Mouse (Mus musculus) gastrocnemius, postnatal 4 days (tissue): ENCODE measurements at regions not wholly inside any gene's neighbourhood (a gene's known extent, or its start where the extent isn't known, plus 50 kb on each side); places are given as distances from the start of the nearest gene placed in this dataset.
A peak's percentile ranks its signal among the peaks of the same experiment; 100 is the strongest.
"Not testable (repeated sequence)": the region's sequence is repeated elsewhere in the genome, so short reads cannot be mapped to it uniquely, and the experiment has no call there.

Experiments used
- DNase-seq, 2 experiments: peaks; one replicate each; pipeline ENCODE4 v3.0.0; 2021 to 2022; ENCODE audit warnings: low spot score in 2 of 2, mixed read lengths in 2 of 2

GRCm38 (mm10) chr10:15046285-15046684, 328.3 kb upstream of the Gje1 start:
- no peak for DNase-seq

DNA sequence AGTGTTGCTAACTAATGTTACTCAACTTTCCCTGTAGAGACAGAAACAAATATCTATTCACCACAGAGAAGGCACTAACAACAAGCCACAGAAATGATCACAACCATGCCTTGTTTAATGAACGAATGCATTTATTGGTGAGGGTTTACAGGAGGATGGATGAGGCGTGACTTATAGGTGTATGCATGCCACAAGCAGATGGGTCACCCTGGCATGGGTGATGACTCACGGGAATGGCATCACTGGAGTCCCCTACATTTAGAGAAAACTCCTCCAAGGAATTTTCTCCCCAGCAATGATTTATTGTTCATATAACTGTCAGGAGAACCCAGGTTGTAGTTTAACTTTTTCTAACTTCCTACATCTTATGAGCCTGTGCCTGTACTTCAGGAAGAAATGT, 319.6 kb upstream of the Gje1 start:
- DNase-seq = no peak

- DNase-seq = no peak
Measured at GRCm38 (mm10) chr10:15031517-15031916, 313.5 kb upstream of the Gje1 start.

DNA sequence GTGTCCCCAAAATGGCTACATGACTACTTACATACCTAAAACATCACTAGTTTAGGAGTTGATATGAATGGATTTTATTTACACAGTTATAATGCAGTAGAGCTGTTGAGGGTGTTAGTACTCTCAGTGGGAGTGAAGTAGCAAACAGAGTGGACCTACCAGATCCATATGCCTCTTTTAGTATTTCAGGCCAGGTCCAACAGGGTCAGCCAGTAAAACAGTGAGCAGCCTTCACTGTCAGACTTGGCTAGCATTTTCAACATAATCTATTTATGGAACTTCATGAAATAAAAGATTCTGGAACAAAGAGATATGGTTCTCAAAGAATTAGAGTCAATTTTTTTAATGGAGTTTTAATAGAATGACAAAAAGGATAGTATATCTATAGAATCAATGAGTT, 311.1 kb upstream of the Gje1 start:
- no peak for DNase-seq

- no peak for DNase-seq
Measured at GRCm38 (mm10) chr10:15013919-15014318, 295.9 kb upstream of the Gje1 start.

- DNase-seq = no peak
Measured at GRCm38 (mm10) chr10:14996374-14996773, 278.4 kb upstream of the Gje1 start.

DNA sequence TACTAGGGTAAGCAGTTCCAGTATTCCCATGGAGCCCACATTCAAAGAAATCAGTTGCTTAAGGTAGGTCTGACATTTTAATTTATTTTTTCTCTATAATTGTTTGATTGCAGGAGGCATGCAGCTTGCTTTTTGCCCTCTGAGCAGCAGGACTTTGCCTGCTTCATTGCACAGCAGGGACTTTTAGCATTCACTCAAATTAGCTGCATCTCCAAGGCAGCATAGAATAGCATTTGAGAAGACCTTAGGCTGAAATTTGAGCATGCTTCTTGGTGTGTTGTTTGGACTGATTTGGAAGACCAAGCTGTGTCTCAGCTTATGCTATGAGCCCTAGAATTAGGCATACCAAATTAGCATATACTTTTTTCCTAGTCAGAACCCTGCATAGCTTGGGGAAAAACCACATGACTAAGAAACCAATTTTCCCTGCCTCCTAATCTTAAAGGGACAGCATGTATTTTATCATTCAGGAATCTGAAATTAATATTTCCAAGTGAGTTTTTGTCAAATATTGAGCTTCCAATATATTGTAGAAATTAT, 271.7 kb upstream of the Gje1 start:
- no peak for DNase-seq

DNA sequence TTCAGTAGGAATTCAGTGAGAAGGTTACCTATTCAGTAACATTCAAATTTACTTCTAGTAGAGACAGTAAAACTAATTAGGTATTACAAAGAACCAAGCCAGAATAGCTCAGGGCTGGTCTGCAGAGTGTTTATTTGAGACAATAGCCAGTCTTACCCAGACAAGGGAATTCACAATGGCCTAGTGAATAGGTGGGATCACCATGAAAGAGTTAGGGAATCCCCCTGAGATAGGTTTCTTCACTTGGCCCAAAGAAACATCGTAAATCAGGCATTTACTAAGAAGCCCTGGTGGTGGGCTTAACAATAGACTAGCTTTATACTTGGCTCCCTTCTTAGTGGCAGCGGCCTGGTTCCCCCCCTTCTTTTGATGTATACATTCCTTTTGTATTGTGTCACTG, 268.6 kb upstream of the Gje1 start:
- not testable (repeated sequence) for DNase-seq

DNA sequence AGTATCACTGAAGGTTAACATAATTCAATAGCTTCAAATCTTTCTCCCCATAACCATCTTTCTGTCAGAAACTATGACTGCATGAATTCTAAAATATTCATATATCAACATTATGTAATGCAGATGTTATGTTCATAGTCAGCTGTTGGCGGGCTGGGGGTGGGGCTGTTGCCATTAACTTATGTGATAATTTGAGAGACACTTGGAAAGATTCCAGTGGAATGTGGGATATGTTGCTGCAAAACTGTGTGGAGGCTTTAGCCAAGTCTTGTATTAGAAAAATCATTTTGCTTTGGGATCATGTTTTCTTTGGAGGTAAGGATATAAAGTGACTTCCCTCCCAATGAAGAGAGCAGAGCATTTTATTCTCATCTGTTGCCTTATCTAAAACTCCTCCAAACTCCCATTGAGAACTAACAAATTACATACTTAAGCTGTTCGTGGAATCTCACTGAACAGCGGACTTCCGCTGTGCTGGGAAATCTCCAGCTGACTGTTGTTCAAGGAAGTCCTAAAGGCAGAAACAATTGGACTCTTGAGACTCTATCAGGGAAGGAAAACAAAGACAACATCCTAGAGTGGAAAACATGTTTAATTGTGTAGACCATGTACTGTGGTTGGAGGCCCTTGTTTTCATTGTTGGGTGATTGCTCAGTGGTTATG, 260.2 kb upstream of the Gje1 start:
- DNase-seq = peak in 1 of 2 experiments; percentile 36

GRCm38 (mm10) chr10:14977268-14978000, 259.4 kb upstream of the Gje1 start:
- no peak for DNase-seq

DNA sequence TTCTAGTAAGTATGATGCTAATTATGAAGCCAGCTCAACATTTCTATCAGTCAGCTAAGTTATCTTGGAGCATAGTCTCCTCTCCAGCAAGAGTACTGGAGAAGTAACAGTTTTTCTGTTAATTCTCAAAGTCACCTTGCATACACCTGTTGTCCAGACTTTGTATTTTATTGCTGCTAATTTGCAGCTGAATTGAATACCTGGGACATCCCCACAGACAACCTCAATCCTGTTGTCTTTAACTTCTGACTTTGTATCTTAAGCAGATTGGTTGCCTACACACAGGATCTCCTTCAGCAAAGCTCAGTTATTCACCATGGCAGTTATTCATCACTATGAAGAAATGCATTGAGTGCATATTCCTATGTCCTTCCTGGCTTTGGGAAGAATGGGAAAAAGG, 251.7 kb upstream of the Gje1 start:
- DNase-seq = no peak

GRCm38 (mm10) chr10:14967645-14968044, 249.6 kb upstream of the Gje1 start:
- DNase-seq = no peak

GRCm38 (mm10) chr10:14966771-14967170, 248.8 kb upstream of the Gje1 start:
- DNase-seq = not testable (repeated sequence)

- no peak for DNase-seq
Measured at GRCm38 (mm10) chr10:14952899-14953478, 235.0 kb upstream of the Gje1 start.

GRCm38 (mm10) chr10:14941875-14942274, 223.9 kb upstream of the Gje1 start:
- DNase-seq = no peak
